Mouse (Mus musculus) lung, postnatal 0 days (tissue): ENCODE results near the gene Serpina3b.

Source experiments
- CTCF ChIP-seq: IDR thresholded peaks from 2 replicates; pipeline ENCODE4 v1.5.1; 2016; ENCODE audit warnings: antibody characterized with exemption, mild to moderate bottlenecking
- EP300 ChIP-seq: IDR thresholded peaks from 2 replicates; pipeline ENCODE4 v1.6.1; 2016; ENCODE audit warnings: antibody characterized with exemption, mild to moderate bottlenecking, control low read depth

DNA sequence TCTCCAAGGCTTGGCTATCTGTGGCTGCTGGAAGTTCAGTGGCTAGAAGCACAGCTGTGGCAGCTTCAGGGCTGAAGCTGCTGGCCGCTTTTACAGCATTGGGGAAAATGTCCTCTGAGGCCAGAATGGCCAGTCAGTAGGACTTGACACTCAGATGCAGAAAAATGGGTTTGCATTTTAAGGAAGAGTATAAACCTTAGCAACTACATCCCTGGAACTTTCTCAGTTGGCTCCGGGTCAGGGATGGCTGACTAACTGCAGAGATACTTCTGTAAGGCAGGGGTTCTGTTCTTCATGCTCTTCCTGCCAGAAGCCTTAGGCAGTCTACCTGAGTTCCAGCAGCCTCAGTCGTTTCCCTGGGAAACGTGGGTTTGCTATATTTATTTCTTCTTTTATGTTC is 57.2 kb downstream of the Serpina3b start:
- TF ChIP-seq CTCF (no peak), EP300 (no peak)
